15 mouse cellular contexts compared by ENCODE assay signal in genomic region chr3:137576146-137576545, GRCm38 (mm10).
"Had no signal": no experiment of that assay in that cellular context is flagged by ENCODE, and none has a peak within 500 bp of the region (broad histone marks: within the 10 kb centered on the region; RNA-seq: fewer than 3 reads in every experiment).

No protein-coding gene starts in this region.

- H3K27me3 ChIP-seq: neural tube, embryonic 12.5 days; neural tube, embryonic 13.5 days; neural tube, embryonic 15.5 days; stomach, embryonic 15.5 days had no signal

- H3K27ac ChIP-seq: neural tube, embryonic 12.5 days; neural tube, embryonic 13.5 days; neural tube, embryonic 15.5 days; stomach, embryonic 15.5 days; stomach, postnatal 0 days had no signal

- H3K36me3 ChIP-seq: neural tube, embryonic 12.5 days; neural tube, embryonic 13.5 days; neural tube, embryonic 15.5 days; stomach, embryonic 15.5 days had no signal

- H3K4me1 ChIP-seq: neural tube, embryonic 12.5 days; neural tube, embryonic 13.5 days; neural tube, embryonic 15.5 days; stomach, embryonic 15.5 days had no signal

- DNase-seq: right cerebral cortex, adult 18-20 months; right cerebral cortex, postnatal 14 days; right cerebral cortex, postnatal 25 days; right cerebral cortex, postnatal 4 days; spleen, adult 18-20 months; thymus, adult 18-20 months; thymus, adult 2 months; thymus, postnatal 14 days; thymus, postnatal 25 days; thymus, postnatal 4 days had no signal

- H3K4me3 ChIP-seq: neural tube, embryonic 12.5 days; neural tube, embryonic 13.5 days; neural tube, embryonic 15.5 days; stomach, embryonic 15.5 days had no signal

- H3K9ac ChIP-seq: neural tube, embryonic 12.5 days; neural tube, embryonic 13.5 days; neural tube, embryonic 15.5 days; stomach, embryonic 15.5 days had no signal

- H3K4me2 ChIP-seq: neural tube, embryonic 12.5 days; neural tube, embryonic 13.5 days; neural tube, embryonic 15.5 days; stomach, embryonic 15.5 days had no signal

- H3K9me3 ChIP-seq: neural tube, embryonic 12.5 days; neural tube, embryonic 13.5 days; neural tube, embryonic 15.5 days; stomach, embryonic 15.5 days had no signal
